Mouse (Mus musculus) hindbrain, embryonic 10.5 days (tissue): Measurements from ENCODE around the gene Knstrn. TPM values are rescaled to one million over a fixed set of nuclear protein-coding genes. Genes with fewer than 3 reads are reported as not detected.

ENCODE experiments used
- DNase-seq: peaks from one replicate; pipeline ENCODE4 v3.0.0-alpha.2; 2017; ENCODE audit warnings: low spot score
- H3K27ac ChIP-seq: fragments of 300-500 bp; sonication (generic); 2 replicates; pipeline ENCODE4 v1.5.1; 2016; ENCODE audit warnings: mild to moderate bottlenecking, moderate library complexity
- H3K27me3 ChIP-seq: fragments of 300-500 bp; sonication (generic); 2 replicates; pipeline ENCODE4 v1.6.1; 2016; ENCODE audit warnings: mild to moderate bottlenecking; ENCODE audit not compliant: poor library complexity, insufficient read depth, severe bottlenecking
- H3K36me3 ChIP-seq: fragments of 300-500 bp; sonication (generic); 2 replicates; pipeline ENCODE4 v1.6.1; 2016; ENCODE audit warnings: mild to moderate bottlenecking, moderate library complexity
- H3K4me1 ChIP-seq: fragments of 300-500 bp; sonication (generic); replicated peaks from 2 replicates; pipeline ENCODE4 v1.6.1; 2016; ENCODE audit warnings: mild to moderate bottlenecking
- H3K4me3 ChIP-seq: fragments of 300-500 bp; sonication (generic); 2 replicates; pipeline ENCODE4 v1.5.1; 2016; ENCODE audit warnings: mild to moderate bottlenecking, moderate library complexity
- H3K9me3 ChIP-seq: fragments of 300-500 bp; sonication (generic); 2 replicates; pipeline ENCODE4 v1.6.1; 2016; ENCODE audit warnings: mild to moderate bottlenecking, moderate library complexity
- WGBS: fragments of 180-500 bp; shearing (Covaris S2); methylation state at CpG from one replicate; pipeline ENCODE4 v1.1.7; 2016; 5-methylcytosine and 5-hydroxymethylcytosine counted together
- polyA plus RNA-seq: library from polyadenylated mRNA; unstranded; fragments of >200 nt; fragmentation: Nextera tagmentation; extraction: Ambion mirVana; gene quantifications from 2 replicates; pipeline ENCODE4 v1.2.1, GENCODE M21; 2016

The Knstrn gene
- polyA plus RNA-seq, 1 experiment from 2014 or later = 148 TPM

- Histone ChIP-seq H3K9me3 (no peaks in the 10 kb centered on the region), H3K36me3 (no peaks in the 10 kb centered on the region), H3K27me3 (peaks cover 76% of the 10 kb centered on the region), H3K27ac (peak within 1 kb of the TSS; percentile 89), H3K4me1 (peaks cover 86% of the 10 kb centered on the region), H3K4me3 (peak within 1 kb of the TSS; percentile 96)
- peak; percentile 65 for DNase-seq
- WGBS = under 1% methylated on average over 32 of the region's 32 CpGs
Measured at GRCm38 (mm10) chr2:118899981-118900825, 86.4 kb downstream of the Knstrn start, which contains the start of gene Bahd1. Gene Bahd1, plus strand, starts transcription at chr2:118900377.

DNA sequence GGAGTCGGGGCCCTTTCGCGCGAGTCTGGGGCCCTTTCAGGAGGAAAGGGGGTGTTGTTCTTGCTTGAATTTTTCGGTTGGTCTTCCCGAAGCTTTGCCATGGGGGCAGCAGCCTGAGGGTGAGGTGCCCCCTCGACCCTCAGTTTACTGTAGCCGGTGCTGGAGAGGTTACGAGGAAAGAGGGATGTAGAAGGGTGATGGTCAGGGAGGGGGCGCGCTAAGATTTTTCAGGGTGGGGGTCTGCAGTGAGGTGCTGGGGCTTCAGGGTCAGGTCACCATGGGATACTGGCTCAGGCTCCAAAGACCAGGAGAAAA lies 87.0 kb downstream of the Knstrn start:
- peaks cover 70% of the 10 kb centered on the region for H3K27me3 ChIP-seq
- 0% methylated on average over 11 of the region's 11 CpGs for WGBS
- H3K4me1 ChIP-seq = peaks cover 91% of the 10 kb centered on the region
- peak overlapping the region; percentile 89 for H3K27ac ChIP-seq
- no peak for DNase-seq
- H3K36me3 ChIP-seq = no peaks in the 10 kb centered on the region
- peak overlapping the region; percentile 96 for H3K4me3 ChIP-seq
- H3K9me3 ChIP-seq = no peaks in the 10 kb centered on the region

DNA sequence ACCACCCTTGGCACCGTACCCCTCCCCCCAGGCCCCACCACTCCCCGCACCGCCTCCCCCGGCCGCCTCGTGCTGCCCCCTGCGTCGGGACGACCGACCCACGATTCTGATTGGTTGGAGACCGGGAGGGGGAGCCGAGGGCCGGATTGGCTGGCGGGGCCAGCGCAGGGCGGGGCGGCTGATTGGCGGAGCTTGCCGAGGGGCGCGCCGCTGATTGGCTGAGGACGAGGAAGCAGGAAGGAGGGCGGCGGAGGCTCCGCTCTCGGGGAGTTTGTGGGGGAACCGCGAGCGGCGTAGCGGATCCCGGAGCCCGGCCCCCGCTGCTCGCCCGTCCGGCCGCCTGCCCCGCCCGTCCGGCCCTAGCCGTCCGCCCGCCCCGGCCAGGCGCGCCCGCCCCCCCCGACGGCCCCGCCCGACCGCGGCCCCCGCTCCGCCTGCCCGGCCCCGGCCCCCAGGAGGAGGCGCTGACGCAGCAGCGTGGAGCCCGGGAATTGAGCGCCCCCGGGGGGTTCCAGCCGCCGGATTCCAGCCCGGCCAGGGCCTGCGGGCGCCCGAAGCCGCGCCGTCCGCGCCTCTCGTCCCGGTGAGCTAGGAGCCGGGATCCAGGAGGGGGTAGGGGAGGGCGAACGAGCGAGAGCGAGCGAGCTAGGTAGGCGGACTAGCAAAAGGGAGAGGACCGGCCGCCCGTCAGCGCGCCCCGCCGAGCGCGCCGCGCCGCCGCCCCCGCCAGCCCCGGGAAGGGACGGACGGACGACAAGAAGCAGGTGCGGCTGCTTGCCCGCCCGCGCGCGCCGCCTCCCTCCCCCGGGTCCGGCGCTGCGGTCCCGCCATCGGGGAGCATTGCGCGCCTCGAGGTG lies 87.6 kb downstream of the Knstrn start:
- no peaks in the 10 kb centered on the region for H3K9me3 ChIP-seq
- peaks cover 91% of the 10 kb centered on the region for H3K4me1 ChIP-seq
- H3K27me3 ChIP-seq = peaks cover 64% of the 10 kb centered on the region
- WGBS = under 1% methylated on average over 100 of the region's 120 CpGs
- peak overlapping the region; percentile 96 for H3K4me3 ChIP-seq
- no peaks in the 10 kb centered on the region for H3K36me3 ChIP-seq
- DNase-seq = peak; percentile 97
- H3K27ac ChIP-seq = peak overlapping the region; percentile 89

GRCm38 (mm10) chr2:118902051-118903025 lies 88.5 kb downstream of the Knstrn start:
- Histone ChIP-seq H3K9me3 (no peaks in the 10 kb centered on the region), H3K27ac (peak overlapping the region; percentile 89), H3K4me3 (peak overlapping the region; percentile 96), H3K4me1 (peaks cover 84% of the 10 kb centered on the region), H3K27me3 (peaks cover 54% of the 10 kb centered on the region), H3K36me3 (no peaks in the 10 kb centered on the region)
- peak; percentile 68 for DNase-seq
- WGBS = under 1% methylated on average over 106 of the region's 106 CpGs

GRCm38 (mm10) chr2:118903333-118903741 lies 89.5 kb downstream of the Knstrn start:
- peaks cover 74% of the 10 kb centered on the region for H3K4me1 ChIP-seq
- peaks cover 44% of the 10 kb centered on the region for H3K27me3 ChIP-seq
- no peaks in the 10 kb centered on the region for H3K9me3 ChIP-seq
- H3K36me3 ChIP-seq = no peaks in the 10 kb centered on the region
- 0 out of 2 replicates have a peak overlapping the region, but pooled peaks have one; percentile 89 for H3K27ac ChIP-seq
- DNase-seq = no peak
- WGBS = 14% methylated on average over 10 of the region's 10 CpGs
- peak overlapping the region; percentile 96 for H3K4me3 ChIP-seq

Other genes starting within 250 kb of the Knstrn start
- gene Bub1b, start 215.8 kb upstream of the Knstrn start, polyA plus RNA-seq = 98.9 and 137 TPM in 2 replicates
- gene Pak6, start 150.7 kb upstream of the Knstrn start, polyA plus RNA-seq = 0.25 and 0.90 TPM in 2 replicates
- not detected in 2 replicates for gene Ankrd63, start 110.0 kb upstream of the Knstrn start, polyA plus RNA-seq
- 0.31 and 0.43 TPM in 2 replicates for gene Plcb2, start 85.6 kb upstream of the Knstrn start, polyA plus RNA-seq
- 22.1 and 22.9 TPM in 2 replicates for gene Inafm2, start 68.2 kb upstream of the Knstrn start, polyA plus RNA-seq
- gene Ccdc9b, start 51.3 kb upstream of the Knstrn start, polyA plus RNA-seq = 0.50 and 0.55 TPM in 2 replicates
- not detected in 2 replicates for gene Phgr1, start 41.2 kb upstream of the Knstrn start, polyA plus RNA-seq
- gene Disp2, start 34.3 kb upstream of the Knstrn start, polyA plus RNA-seq = 3.6 and 8.9 TPM in 2 replicates
- gene Ivd, start 48.0 kb downstream of the Knstrn start, polyA plus RNA-seq = 59.4 and 65.9 TPM in 2 replicates
- gene Bahd1, start 86.4 kb downstream of the Knstrn start, polyA plus RNA-seq = 4.4 TPM in 2 replicates
- gene Chst14, start 112.5 kb downstream of the Knstrn start, polyA plus RNA-seq = 17.2 and 20.6 TPM in 2 replicates
- gene Ccdc32, start 215.4 kb downstream of the Knstrn start, polyA plus RNA-seq = 22.8 and 26.0 TPM in 2 replicates
- 8.0 and 8.3 TPM in 2 replicates for gene Rpusd2, start 220.8 kb downstream of the Knstrn start, polyA plus RNA-seq
- gene Knl1, start 233.1 kb downstream of the Knstrn start, polyA plus RNA-seq = 39.9 and 57.6 TPM in 2 replicates